Mouse (Mus musculus) small intestine, adult 2 months (tissue): ENCODE results near the gene Trpv6.

Experiments
- CTCF ChIP-seq: fragments of 200-500 bp; IDR thresholded peaks from 2 replicates; pipeline ENCODE4 v1.5.1; 2012; ENCODE audit warnings: low read depth, mild to moderate bottlenecking, control low read depth, inconsistent platforms, low read length, moderate library complexity, mixed read lengths; ENCODE audit not compliant: insufficient replicate concordance, insufficient read length; ENCODE audit errors: extremely low read depth
- POLR2A ChIP-seq: fragments of 200-500 bp; IDR thresholded peaks from 2 replicates; pipeline ENCODE4 v1.6.1; 2012; ENCODE audit warnings: low read depth, mild to moderate bottlenecking, control low read depth, inconsistent platforms, low read length, moderate library complexity

DNA sequence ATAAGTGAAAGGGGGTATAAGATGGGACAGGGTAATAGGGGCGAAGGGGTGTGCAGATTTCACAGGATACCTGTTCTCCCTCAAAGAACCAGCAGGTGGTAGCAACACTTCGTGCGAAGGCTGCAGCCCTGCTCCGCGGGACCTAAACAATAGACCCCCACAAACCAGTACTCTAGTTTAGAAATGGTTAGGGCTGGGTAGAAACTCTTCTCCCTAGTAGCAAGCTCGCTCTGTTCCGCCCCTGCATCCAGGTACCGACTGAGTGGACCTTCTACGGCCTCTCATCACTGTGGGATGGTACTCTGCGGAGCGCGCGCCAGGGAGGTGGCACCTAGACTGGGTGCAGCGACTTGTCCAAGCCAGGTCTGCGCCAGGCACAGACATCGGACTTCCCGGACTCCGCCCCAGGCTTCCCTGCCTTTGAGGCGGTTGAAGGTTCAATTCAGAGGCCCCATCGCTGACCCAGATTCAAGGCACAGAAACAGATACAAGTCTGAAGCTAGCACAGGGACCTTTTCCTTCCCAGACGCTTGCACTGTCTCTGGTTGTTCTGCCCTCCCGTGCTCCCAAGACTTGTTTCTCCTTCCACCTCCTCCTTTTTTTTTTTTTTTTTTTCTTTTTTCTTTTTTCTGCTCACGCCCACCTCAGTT is 31.7 kb downstream of the Trpv6 start:
- peak; percentile 38; the same call in 1 of the 2 replicates for TF ChIP-seq CTCF
- no peak for TF ChIP-seq POLR2A
